Mouse (Mus musculus): ENCODE data around the gene Zfp661. TPM values are rescaled to one million over a fixed set of nuclear protein-coding genes. Genes with fewer than 3 reads are reported as not detected.
A peak's percentile ranks its signal among the peaks of the same experiment; 100 is the strongest.

Zfp661 gene
- polyA plus RNA-seq, 1 experiment: 4.1 TPM

GRCm38 (mm10) chr2:127559070-127559966 lies 27.6 kb downstream of the Zfp661 start:
- Histone ChIP-seq H3K36me3 (ENCODE audit: control insufficient read depth, insufficient read depth, low read length) (no peaks in the 10 kb centered on the region), H3K27me3 (replicated peaks; ENCODE audit: control insufficient read depth, insufficient read depth, low read length) (no peaks in the 10 kb centered on the region), H3K4me1 (ENCODE audit: control insufficient read depth, insufficient read depth, low read length) (no peaks in the 10 kb centered on the region), H3K27ac (ENCODE audit: insufficient read depth, low read depth, low read length) (no peak overlapping the region), H3K4me3 (ENCODE audit: insufficient read depth, low read depth, low read length) (no peak overlapping the region)
- WGBS: 15% methylated on average over 18 of the region's 18 CpGs
- TF ChIP-seq CTCF (conservative IDR thresholded peaks at IDR 0.05; ENCODE audit: insufficient read depth, insufficient read length, low read depth, low read length): peak; percentile 87
- TF ChIP-seq POLR2A (IDR thresholded peaks at IDR 0.05; ENCODE audit: low read depth, low read length): no peak
- peak; percentile 79 for DNase-seq

GRCm38 (mm10) chr2:127551078-127551477 lies 35.8 kb downstream of the Zfp661 start:
- H3K4me3 ChIP-seq (ENCODE audit: insufficient read depth, low read depth, low read length): no peak overlapping the region
- no peaks in the 10 kb centered on the region for H3K4me1 ChIP-seq (ENCODE audit: control insufficient read depth, insufficient read depth, low read length)
- no peaks in the 10 kb centered on the region for H3K36me3 ChIP-seq (ENCODE audit: control insufficient read depth, insufficient read depth, low read length)
- WGBS: 47% methylated on average over 5 of the region's 5 CpGs
- H3K27me3 ChIP-seq (replicated peaks; ENCODE audit: control insufficient read depth, insufficient read depth, low read length): no peaks in the 10 kb centered on the region
- TF ChIP-seq CTCF (conservative IDR thresholded peaks at IDR 0.05; ENCODE audit: insufficient read depth, insufficient read length, low read depth, low read length) (no peak; the same call in 1 of the 2 replicates), POLR2A (IDR thresholded peaks at IDR 0.05; ENCODE audit: low read depth, low read length) (no peak)
- H3K27ac ChIP-seq (ENCODE audit: insufficient read depth, low read depth, low read length): no peak overlapping the region
- DNase-seq: peak; percentile 38

GRCm38 (mm10) chr2:127550446-127550845 lies 36.4 kb downstream of the Zfp661 start:
- no peak for DNase-seq
- 77% methylated on average over 1 of the region's 1 CpGs for WGBS
- Histone ChIP-seq H3K4me1 (ENCODE audit: control insufficient read depth, insufficient read depth, low read length) (no peaks in the 10 kb centered on the region), H3K4me3 (ENCODE audit: insufficient read depth, low read depth, low read length) (no peak overlapping the region), H3K27ac (ENCODE audit: insufficient read depth, low read depth, low read length) (no peak overlapping the region), H3K27me3 (replicated peaks; ENCODE audit: control insufficient read depth, insufficient read depth, low read length) (no peaks in the 10 kb centered on the region), H3K36me3 (ENCODE audit: control insufficient read depth, insufficient read depth, low read length) (no peaks in the 10 kb centered on the region)
- no peak for TF ChIP-seq CTCF (conservative IDR thresholded peaks at IDR 0.05; ENCODE audit: insufficient read depth, insufficient read length, low read depth, low read length)
- TF ChIP-seq POLR2A (IDR thresholded peaks at IDR 0.05; ENCODE audit: low read depth, low read length): no peak

GRCm38 (mm10) chr2:127549711-127550110 lies 37.2 kb downstream of the Zfp661 start:
- no peak for DNase-seq
- H3K27ac ChIP-seq (ENCODE audit: insufficient read depth, low read depth, low read length): no peak overlapping the region

GRCm38 (mm10) chr2:127548342-127549074 lies 38.4 kb downstream of the Zfp661 start:
- H3K36me3 ChIP-seq (ENCODE audit: control insufficient read depth, insufficient read depth, low read length): no peaks in the 10 kb centered on the region
- H3K4me3 ChIP-seq (ENCODE audit: insufficient read depth, low read depth, low read length): no peak overlapping the region
- H3K27ac ChIP-seq (ENCODE audit: insufficient read depth, low read depth, low read length): no peak overlapping the region
- H3K27me3 ChIP-seq (replicated peaks; ENCODE audit: control insufficient read depth, insufficient read depth, low read length): no peaks in the 10 kb centered on the region
- DNase-seq: no peak
- no peaks in the 10 kb centered on the region for H3K4me1 ChIP-seq (ENCODE audit: control insufficient read depth, insufficient read depth, low read length)
- TF ChIP-seq POLR2A (IDR thresholded peaks at IDR 0.05; ENCODE audit: low read depth, low read length) (no peak), CTCF (conservative IDR thresholded peaks at IDR 0.05; ENCODE audit: insufficient read depth, insufficient read length, low read depth, low read length) (no peak)
- WGBS: 80% methylated on average over 5 of the region's 5 CpGs

More at GRCm38 (mm10) chr2:127549711-127550110, 37.2 kb downstream of the Zfp661 start:
- Histone ChIP-seq H3K4me3 (ENCODE audit: insufficient read depth, low read depth, low read length) (no peak overlapping the region), H3K4me1 (ENCODE audit: control insufficient read depth, insufficient read depth, low read length) (no peaks in the 10 kb centered on the region), H3K27me3 (replicated peaks; ENCODE audit: control insufficient read depth, insufficient read depth, low read length) (no peaks in the 10 kb centered on the region), H3K36me3 (ENCODE audit: control insufficient read depth, insufficient read depth, low read length) (no peaks in the 10 kb centered on the region)
- TF ChIP-seq POLR2A (IDR thresholded peaks at IDR 0.05; ENCODE audit: low read depth, low read length) (no peak), CTCF (conservative IDR thresholded peaks at IDR 0.05; ENCODE audit: insufficient read depth, insufficient read length, low read depth, low read length) (no peak)

GRCm38 (mm10) chr2:127541697-127542096 lies 45.2 kb downstream of the Zfp661 start:
- no peak for DNase-seq
- no peaks in the 10 kb centered on the region for H3K27me3 ChIP-seq (replicated peaks; ENCODE audit: control insufficient read depth, insufficient read depth, low read length)
- no peaks in the 10 kb centered on the region for H3K4me1 ChIP-seq (ENCODE audit: control insufficient read depth, insufficient read depth, low read length)
- peak overlapping the region; percentile 24; the same call in 1 of the 2 replicates for H3K27ac ChIP-seq (ENCODE audit: insufficient read depth, low read depth, low read length)
- H3K36me3 ChIP-seq (ENCODE audit: control insufficient read depth, insufficient read depth, low read length): no peaks in the 10 kb centered on the region
- WGBS: 91% methylated on average over 2 of the region's 2 CpGs
- no peak for TF ChIP-seq POLR2A (IDR thresholded peaks at IDR 0.05; ENCODE audit: low read depth, low read length)
- no peak for TF ChIP-seq CTCF (conservative IDR thresholded peaks at IDR 0.05; ENCODE audit: insufficient read depth, insufficient read length, low read depth, low read length)
- no peak overlapping the region for H3K4me3 ChIP-seq (ENCODE audit: insufficient read depth, low read depth, low read length)

- peak; percentile 61 for DNase-seq
- WGBS: 5% methylated on average over 29 of the region's 29 CpGs
- peak within 1 kb of the TSS; percentile 24; the same call in 1 of the 2 replicates for H3K27ac ChIP-seq (ENCODE audit: insufficient read depth, low read depth, low read length)
- H3K4me1 ChIP-seq (ENCODE audit: control insufficient read depth, insufficient read depth, low read length): no peaks in the 10 kb centered on the region
- TF ChIP-seq POLR2A (IDR thresholded peaks at IDR 0.05; ENCODE audit: low read depth, low read length) (no peak), CTCF (conservative IDR thresholded peaks at IDR 0.05; ENCODE audit: insufficient read depth, insufficient read length, low read depth, low read length) (no peak)
- H3K4me3 ChIP-seq (ENCODE audit: insufficient read depth, low read depth, low read length): peak within 1 kb of the TSS; percentile 48; the same call in 1 of the 2 replicates
- no peaks in the 10 kb centered on the region for H3K27me3 ChIP-seq (replicated peaks; ENCODE audit: control insufficient read depth, insufficient read depth, low read length)
- H3K36me3 ChIP-seq (ENCODE audit: control insufficient read depth, insufficient read depth, low read length): no peaks in the 10 kb centered on the region
Measured at GRCm38 (mm10) chr2:127541185-127541584, 45.7 kb downstream of the Zfp661 start, which contains the start of gene Prom2. Gene Prom2, minus strand, starts transcription at chr2:127541467.

All from kidney, adult 2 months (tissue).